Mouse (Mus musculus) limb, embryonic 14.5 days (tissue): Measurements from ENCODE around the gene Olfr157. TPM values are rescaled to one million over a fixed set of nuclear protein-coding genes. Genes with fewer than 3 reads are reported as not detected.
"Not testable (repeated sequence)": the region's sequence is repeated elsewhere in the genome, so short reads cannot be mapped to it uniquely, and the experiment has no call there.

Experiments used
- ATAC-seq: fragments of 200-750 bp; cut with Nextera tagmentation; 2 replicates; pipeline ENCODE4 v1.8.0; 2017; ENCODE audit warnings: low read depth, moderate number of reproducible peaks, moderate TSS enrichment; ENCODE audit not compliant: low FRiP score
- DNase-seq: peaks from one replicate; pipeline ENCODE4 v3.0.0-alpha.2; 2015; ENCODE audit warnings: low spot score
- H3K27ac ChIP-seq: fragments of 300-500 bp; sonication (generic); replicated peaks from 2 replicates; pipeline ENCODE4 v1.5.1; 2014; ENCODE audit warnings: low read depth, mild to moderate bottlenecking, low read length, moderate library complexity, mixed read lengths
- H3K27me3 ChIP-seq: fragments of 300-500 bp; sonication (generic); 2 replicates; pipeline ENCODE4 v1.6.1; 2014; ENCODE audit warnings: low read length, mixed read lengths; ENCODE audit not compliant: control insufficient read depth, insufficient read depth
- H3K36me3 ChIP-seq: fragments of 300-500 bp; sonication (generic); 2 replicates; pipeline ENCODE4 v1.6.1; 2014; ENCODE audit warnings: mild to moderate bottlenecking, low read length, moderate library complexity, mixed read lengths; ENCODE audit not compliant: control insufficient read depth, insufficient read depth
- H3K4me1 ChIP-seq: fragments of 300-500 bp; sonication (generic); 2 replicates; pipeline ENCODE4 v1.6.1; 2014; ENCODE audit warnings: antibody characterized with exemption, low read length, mixed read lengths; ENCODE audit not compliant: control insufficient read depth, insufficient read depth
- H3K4me2 ChIP-seq: fragments of 300-500 bp; sonication (generic); replicated peaks from 2 replicates; pipeline ENCODE4 v1.6.1; 2014; ENCODE audit warnings: low read depth, mild to moderate bottlenecking, low read length, moderate library complexity; ENCODE audit not compliant: severe bottlenecking
- H3K4me3 ChIP-seq: fragments of 300-500 bp; sonication (generic); replicated peaks from 2 replicates; pipeline ENCODE4 v1.5.1; 2014; ENCODE audit warnings: low read length
- H3K9ac ChIP-seq: fragments of 300-500 bp; sonication (generic); 2 replicates; pipeline ENCODE4 v1.6.1; 2014; ENCODE audit warnings: mild to moderate bottlenecking, low read depth, low read length, moderate library complexity; ENCODE audit not compliant: severe bottlenecking
- H3K9me3 ChIP-seq: fragments of 300-500 bp; sonication (generic); 2 replicates; pipeline ENCODE4 v1.6.1; 2016; ENCODE audit warnings: low read length; ENCODE audit not compliant: control insufficient read depth
- POLR2A ChIP-seq: fragments of 200-500 bp; IDR thresholded peaks from 2 replicates; pipeline ENCODE4 v1.8.0; 2012; ENCODE audit warnings: inconsistent platforms, mild to moderate bottlenecking, moderate library complexity, borderline replicate concordance; ENCODE audit not compliant: insufficient read depth, insufficient read length; ENCODE audit errors: extremely low read depth
- WGBS: fragments of 180-500 bp; shearing (Covaris S2); extraction: QIAGEN DNeasy Blood & Tissue Kit; methylation state at CpG from one replicate; pipeline ENCODE4 v1.1.7; 2014; 5-methylcytosine and 5-hydroxymethylcytosine counted together
- polyA plus RNA-seq, 2 experiments: library from polyadenylated mRNA; depleted of rRNA in 1 of 2; stranded (reverse) in 1 of 2; unstranded in 1 of 2; fragments of >200 nt; fragmentation: Nextera tagmentation in 1 of 2; extraction: Ambion mirVana in 1 of 2; gene quantifications; 2 replicates each; pipeline versions ENCODE4 v1.2.1 to v1.2.3; 2012 to 2014

Gene Olfr157
- polyA plus RNA-seq, 2 experiments = 0.03 TPM; not detected in 1

DNA sequence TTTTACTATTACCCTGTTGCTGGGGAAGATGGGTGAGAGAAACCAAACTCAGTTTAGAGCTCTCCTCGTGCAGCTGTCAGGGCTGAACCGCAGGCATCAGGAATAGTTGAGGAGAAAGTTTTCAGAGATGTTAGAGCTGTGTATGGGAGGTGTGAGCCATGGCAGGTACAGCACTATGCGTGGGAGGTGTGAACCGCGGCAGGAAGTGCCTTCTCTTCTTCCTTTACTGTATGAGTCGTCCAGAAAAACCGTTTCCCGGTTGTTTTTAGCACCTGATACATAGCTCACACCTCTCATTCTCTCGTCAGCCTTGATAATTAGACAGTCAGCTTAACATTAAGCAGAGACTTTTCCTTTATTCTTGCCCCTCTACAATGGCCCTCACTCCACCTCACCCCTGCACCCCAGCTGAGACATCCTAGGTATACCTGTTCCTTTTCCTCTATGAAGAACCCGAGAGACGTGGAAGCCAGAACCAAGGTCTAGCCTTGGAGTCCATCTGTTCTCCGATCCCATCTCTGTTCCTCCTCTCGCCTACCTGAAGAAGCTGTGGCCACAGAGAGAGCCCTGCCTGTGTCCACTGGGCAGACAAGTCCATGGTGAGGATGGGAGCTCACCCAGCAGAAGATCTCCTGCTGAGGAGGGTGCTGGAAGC, 17.0 kb downstream of the Olfr157 start:
- no peak for DNase-seq
- WGBS = 79% methylated on average over 13 of the region's 13 CpGs
- ATAC-seq = no peak

DNA sequence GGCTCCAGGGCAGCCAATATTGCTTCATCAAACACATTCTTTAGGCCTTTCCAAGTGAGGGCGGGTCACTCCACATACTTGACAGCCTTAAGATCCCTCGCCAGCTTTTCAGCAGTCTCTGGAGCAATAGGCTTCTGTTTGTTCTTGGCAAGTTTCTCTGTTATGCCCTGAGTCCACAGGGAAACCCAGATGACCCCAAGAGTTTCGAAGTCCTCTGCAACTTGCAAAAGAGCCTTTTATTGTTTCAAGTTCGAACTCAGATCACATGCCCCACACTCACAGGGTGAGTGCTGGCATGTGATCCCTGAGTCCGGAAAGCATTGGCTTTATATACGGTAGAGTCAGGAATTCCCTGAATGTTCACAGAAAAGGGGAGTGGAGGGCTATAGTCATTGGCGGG, 41.1 kb downstream of the Olfr157 start:
- Histone ChIP-seq H3K4me2 (no peak overlapping the region), H3K27ac (no peak overlapping the region), H3K36me3 (no peaks in the 10 kb centered on the region), H3K9me3 (0 out of 2 replicates have a peak, but pooled peaks cover under 1% of the 10 kb centered on the region), H3K4me3 (no peak overlapping the region), H3K9ac (no peak overlapping the region), H3K27me3 (no peaks in the 10 kb centered on the region), H3K4me1 (no peaks in the 10 kb centered on the region)
- no peak for TF ChIP-seq POLR2A
- ATAC-seq (no peak), DNase-seq (no peak)
- 64% methylated on average over 7 of the region's 7 CpGs for WGBS

More for the DNA sequence above, 17.0 kb downstream of the Olfr157 start:
- Histone ChIP-seq H3K27ac (no peak overlapping the region), H3K4me2 (no peak overlapping the region), H3K9ac (no peak overlapping the region), H3K36me3 (no peaks in the 10 kb centered on the region), H3K9me3 (no peaks in the 10 kb centered on the region), H3K27me3 (no peaks in the 10 kb centered on the region), H3K4me1 (no peaks in the 10 kb centered on the region), H3K4me3 (no peak overlapping the region)
- no peak for TF ChIP-seq POLR2A

DNA sequence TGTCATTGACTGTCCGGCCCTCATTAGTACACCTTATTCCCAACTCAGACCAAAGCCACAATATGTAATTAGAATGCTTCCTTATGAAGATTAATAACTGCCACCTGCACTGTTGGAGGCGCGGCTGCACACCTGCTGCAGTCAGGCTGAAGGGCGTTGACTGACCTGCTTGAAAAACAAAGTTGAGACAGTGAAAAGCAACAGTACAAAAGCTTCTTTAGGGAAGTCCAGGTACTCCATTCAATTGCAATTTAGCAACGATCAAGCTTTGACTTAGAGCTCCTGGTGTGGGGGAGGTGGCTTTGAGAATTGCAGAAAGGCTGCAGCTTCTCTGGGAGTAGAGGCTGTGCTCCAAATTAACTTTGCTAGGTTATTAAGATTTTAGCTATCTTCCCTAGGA, 44.2 kb downstream of the Olfr157 start:
- H3K27me3 ChIP-seq, DNase-seq, H3K4me1 ChIP-seq, H3K36me3 ChIP-seq, H3K9me3 ChIP-seq, H3K9ac ChIP-seq, ATAC-seq, H3K4me3 ChIP-seq, H3K4me2 ChIP-seq, H3K27ac ChIP-seq: not testable (repeated sequence)
- 82% methylated on average over 5 of the region's 5 CpGs for WGBS

DNA sequence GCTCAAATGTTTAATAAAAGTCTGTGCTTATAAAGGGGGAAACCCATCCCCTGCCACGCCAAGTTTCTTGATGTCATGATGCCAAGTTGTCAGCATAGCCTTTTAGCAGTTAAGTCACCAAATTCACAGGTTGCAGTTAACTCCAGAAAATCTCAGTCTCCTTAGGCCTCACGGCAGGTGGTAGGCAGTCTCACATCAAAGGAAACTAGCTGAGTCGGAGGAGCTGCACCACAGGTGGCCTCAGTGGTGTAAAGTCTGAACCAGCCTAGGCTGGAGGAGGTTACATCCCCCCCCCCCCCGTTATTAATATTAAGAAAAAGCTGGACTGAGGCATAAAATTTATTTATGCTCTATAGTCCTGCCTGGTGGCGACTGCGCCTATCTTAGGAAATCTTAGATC, 44.7 kb downstream of the Olfr157 start:
- DNase-seq (no peak), ATAC-seq (no peak)
- WGBS = 63% methylated on average over 6 of the region's 6 CpGs
- Histone ChIP-seq H3K4me1 (no peaks in the 10 kb centered on the region), H3K4me2 (no peak overlapping the region), H3K4me3 (no peak overlapping the region), H3K27ac (no peak overlapping the region), H3K9ac (no peak overlapping the region), H3K27me3 (no peaks in the 10 kb centered on the region), H3K9me3 (no peaks in the 10 kb centered on the region), H3K36me3 (no peaks in the 10 kb centered on the region)
- no peak for TF ChIP-seq POLR2A

Other genes with a start within 250 kb of the Olfr157 start
- gene Npr2, start 208.3 kb downstream of the Olfr157 start, polyA plus RNA-seq (2012; rRNA removed) = 121 and 124 TPM in 2 replicates
- 33.3 and 34.3 TPM in 2 replicates for gene Npr2, start 208.3 kb downstream of the Olfr157 start, polyA plus RNA-seq (2014; fragmentation: Nextera tagmentation; extraction: Ambion mirVana)
- 1.8 and 2.5 TPM in 2 replicates for gene Spag8, start 186.6 kb downstream of the Olfr157 start, polyA plus RNA-seq (2012; rRNA removed)
- 0.58 and 0.61 TPM in 2 replicates for gene Spag8, start 186.6 kb downstream of the Olfr157 start, polyA plus RNA-seq (2014; fragmentation: Nextera tagmentation; extraction: Ambion mirVana)
- 58.3 and 63.2 TPM in 2 replicates for gene Hint2, start 183.7 kb downstream of the Olfr157 start, polyA plus RNA-seq (2012; rRNA removed)
- gene Hint2, start 183.7 kb downstream of the Olfr157 start, polyA plus RNA-seq (2014; fragmentation: Nextera tagmentation; extraction: Ambion mirVana) = 73.8 and 87.6 TPM in 2 replicates
- gene Tmem8b, start 171.2 kb downstream of the Olfr157 start, polyA plus RNA-seq (2012; rRNA removed) = 16.0 and 26.7 TPM in 2 replicates
- 3.8 and 5.2 TPM in 2 replicates for gene Tmem8b, start 171.2 kb downstream of the Olfr157 start, polyA plus RNA-seq (2014; fragmentation: Nextera tagmentation; extraction: Ambion mirVana)
- gene Fam221b, start 171.1 kb downstream of the Olfr157 start, polyA plus RNA-seq (2012; rRNA removed) = 0.40 and 0.63 TPM in 2 replicates
- gene Fam221b, start 171.1 kb downstream of the Olfr157 start, polyA plus RNA-seq (2014; fragmentation: Nextera tagmentation; extraction: Ambion mirVana) = 4.0 and 4.3 TPM in 2 replicates
- gene Olfr70, start 139.4 kb downstream of the Olfr157 start, polyA plus RNA-seq (2012; rRNA removed) = not detected in 2 replicates
- gene Olfr70, start 139.4 kb downstream of the Olfr157 start, polyA plus RNA-seq (2014; fragmentation: Nextera tagmentation; extraction: Ambion mirVana) = not detected in 2 replicates
- gene Olfr71, start 129.9 kb downstream of the Olfr157 start, polyA plus RNA-seq (2012; rRNA removed) = not detected in 2 replicates
- not detected in 2 replicates for gene Olfr71, start 129.9 kb downstream of the Olfr157 start, polyA plus RNA-seq (2014; fragmentation: Nextera tagmentation; extraction: Ambion mirVana)
- 3.2 and 3.9 TPM in 2 replicates for gene Hrct1, start 113.0 kb downstream of the Olfr157 start, polyA plus RNA-seq (2012; rRNA removed)
- gene Hrct1, start 113.0 kb downstream of the Olfr157 start, polyA plus RNA-seq (2014; fragmentation: Nextera tagmentation; extraction: Ambion mirVana) = 2.1 and 2.2 TPM in 2 replicates
- gene Spaar, start 110.2 kb downstream of the Olfr157 start, polyA plus RNA-seq (2012; rRNA removed) = 1.0 and 1.3 TPM in 2 replicates
- gene Spaar, start 110.2 kb downstream of the Olfr157 start, polyA plus RNA-seq (2014; fragmentation: Nextera tagmentation; extraction: Ambion mirVana) = 0.08 and 0.10 TPM in 2 replicates
- not detected in 2 replicates for gene Olfr159, start 69.2 kb downstream of the Olfr157 start, polyA plus RNA-seq (2012; rRNA removed)
- gene Olfr159, start 69.2 kb downstream of the Olfr157 start, polyA plus RNA-seq (2014; fragmentation: Nextera tagmentation; extraction: Ambion mirVana) = not detected in 2 replicates
- gene Olfr156, start 16.3 kb downstream of the Olfr157 start, polyA plus RNA-seq (2012; rRNA removed) = 0.20 and 0.34 TPM in 2 replicates
- not detected in 2 replicates for gene Olfr156, start 16.3 kb downstream of the Olfr157 start, polyA plus RNA-seq (2014; fragmentation: Nextera tagmentation; extraction: Ambion mirVana)
- not detected in 2 replicates for gene Olfr155, start 11.4 kb upstream of the Olfr157 start, polyA plus RNA-seq (2012; rRNA removed)
- gene Olfr155, start 11.4 kb upstream of the Olfr157 start, polyA plus RNA-seq (2014; fragmentation: Nextera tagmentation; extraction: Ambion mirVana) = not detected in 2 replicates
- 66.2 and 72.1 TPM in 2 replicates for gene Reck, start 35.3 kb upstream of the Olfr157 start, polyA plus RNA-seq (2012; rRNA removed)
- 49.0 and 50.0 TPM in 2 replicates for gene Reck, start 35.3 kb upstream of the Olfr157 start, polyA plus RNA-seq (2014; fragmentation: Nextera tagmentation; extraction: Ambion mirVana)
- 67.0 and 71.9 TPM in 2 replicates for gene Glipr2, start 117.2 kb upstream of the Olfr157 start, polyA plus RNA-seq (2012; rRNA removed)
- 108 and 121 TPM in 2 replicates for gene Glipr2, start 117.2 kb upstream of the Olfr157 start, polyA plus RNA-seq (2014; fragmentation: Nextera tagmentation; extraction: Ambion mirVana)
- 0.36 and 0.44 TPM in 2 replicates for gene Ccin, start 143.3 kb upstream of the Olfr157 start, polyA plus RNA-seq (2012; rRNA removed)
- gene Ccin, start 143.3 kb upstream of the Olfr157 start, polyA plus RNA-seq (2014; fragmentation: Nextera tagmentation; extraction: Ambion mirVana) = 0.10 TPM in 1 of 2 replicates, not detected in the other
- 278 and 361 TPM in 2 replicates for gene Clta, start 164.3 kb upstream of the Olfr157 start, polyA plus RNA-seq (2012; rRNA removed)
- gene Clta, start 164.3 kb upstream of the Olfr157 start, polyA plus RNA-seq (2014; fragmentation: Nextera tagmentation; extraction: Ambion mirVana) = 252 and 264 TPM in 2 replicates
- 13.8 and 18.1 TPM in 2 replicates for gene Gne, start 244.0 kb upstream of the Olfr157 start, polyA plus RNA-seq (2012; rRNA removed)
- gene Gne, start 244.0 kb upstream of the Olfr157 start, polyA plus RNA-seq (2014; fragmentation: Nextera tagmentation; extraction: Ambion mirVana) = 27.3 and 27.8 TPM in 2 replicates